ENCODE assay signal across 9 mouse cellular contexts in genomic region chr19:30157031-30157687, GRCm38 (mm10). TPM values are rescaled to one million over a fixed set of nuclear protein-coding genes. Genes with fewer than 3 reads are reported as not detected.
DNase-seq lines count a peak whose midpoint lies in the region; ATAC-seq lines count a peak whose summit lies in the region.
"Had no signal": no experiment of that assay in that cellular context is flagged by ENCODE, and none has a peak within 500 bp of the region (broad histone marks: within the 10 kb centered on the region; RNA-seq: fewer than 3 reads in every experiment).

No protein-coding gene starts in this region.

- peaks cover 79% of the 10 kb centered on the region for H3K4me1 ChIP-seq in forebrain, embryonic 10.5 days
- H3K4me1 ChIP-seq in hindbrain, embryonic 14.5 days (replicated peaks; ENCODE audit: control insufficient read depth, insufficient read depth, low read length), result 0 out of 2 replicates have a peak, but pooled peaks cover 9% of the 10 kb centered on the region
- H3K4me1 ChIP-seq in limb, embryonic 10.5 days, result peaks cover 36% of the 10 kb centered on the region
- no peaks in the 10 kb centered on the region for H3K4me1 ChIP-seq in heart, embryonic 11.5 days (ENCODE audit: control insufficient read depth, insufficient read depth, low read length)
- H3K4me1 ChIP-seq: embryonic facial prominence, embryonic 15.5 days had no signal

- peak overlapping the region; percentile 75 for H3K27ac ChIP-seq in forebrain, embryonic 10.5 days
- H3K27ac ChIP-seq in hindbrain, embryonic 14.5 days, result peak overlapping the region; percentile 39
- peak overlapping the region; percentile 59; the same call in 1 of the 2 replicates for H3K27ac ChIP-seq in limb, embryonic 10.5 days
- H3K27ac ChIP-seq in heart, embryonic 11.5 days (ENCODE audit: low read depth, low read length), result no peak overlapping the region
- H3K27ac ChIP-seq: embryonic facial prominence, embryonic 15.5 days; kidney, postnatal 0 days had no signal

- no peak overlapping the region for H3K4me3 ChIP-seq in forebrain, embryonic 10.5 days
- H3K4me3 ChIP-seq in hindbrain, embryonic 14.5 days (replicated peaks; ENCODE audit: low read length), result no peak overlapping the region
- H3K4me3 ChIP-seq in limb, embryonic 10.5 days, result no peak overlapping the region
- H3K4me3 ChIP-seq in heart, embryonic 11.5 days (ENCODE audit: low read depth, low read length), result no peak overlapping the region
- H3K4me3 ChIP-seq: embryonic facial prominence, embryonic 15.5 days had no signal

- H3K4me2 ChIP-seq in hindbrain, embryonic 14.5 days (replicated peaks), result peak overlapping the region; percentile 35
- no peak overlapping the region for H3K4me2 ChIP-seq in heart, embryonic 11.5 days
- H3K4me2 ChIP-seq: embryonic facial prominence, embryonic 15.5 days had no signal

- 0 out of 2 replicates have a peak, but pooled peaks cover 10% of the 10 kb centered on the region for H3K27me3 ChIP-seq in forebrain, embryonic 10.5 days (ENCODE audit: poor library complexity, severe bottlenecking)
- H3K27me3 ChIP-seq in hindbrain, embryonic 14.5 days (ENCODE audit: control insufficient read depth, insufficient read depth, low read length), result no peaks in the 10 kb centered on the region
- no peaks in the 10 kb centered on the region for H3K27me3 ChIP-seq in limb, embryonic 10.5 days (ENCODE audit: low read depth, poor library complexity, severe bottlenecking)
- no peaks in the 10 kb centered on the region for H3K27me3 ChIP-seq in heart, embryonic 11.5 days (ENCODE audit: control insufficient read depth, insufficient read depth, low read length)
- H3K27me3 ChIP-seq: embryonic facial prominence, embryonic 15.5 days had no signal

- H3K36me3 ChIP-seq in forebrain, embryonic 10.5 days (replicated peaks), result peaks cover 24% of the 10 kb centered on the region
- no peaks in the 10 kb centered on the region for H3K36me3 ChIP-seq in hindbrain, embryonic 14.5 days (replicated peaks; ENCODE audit: control insufficient read depth, insufficient read depth)
- no peaks in the 10 kb centered on the region; the same call in 1 of the 2 replicates for H3K36me3 ChIP-seq in limb, embryonic 10.5 days
- H3K36me3 ChIP-seq in heart, embryonic 11.5 days (ENCODE audit: control insufficient read depth, insufficient read depth, low read length), result no peaks in the 10 kb centered on the region
- H3K36me3 ChIP-seq: embryonic facial prominence, embryonic 15.5 days had no signal

- 0 out of 2 replicates have a peak overlapping the region, but pooled peaks have one; percentile 4 for H3K9ac ChIP-seq in hindbrain, embryonic 14.5 days
- H3K9ac ChIP-seq in heart, embryonic 11.5 days (ENCODE audit: low read depth, low read length), result no peak overlapping the region
- H3K9ac ChIP-seq: embryonic facial prominence, embryonic 15.5 days had no signal

- peak; percentile 78; the same call in 1 of the 2 replicates for ATAC-seq in hindbrain, embryonic 14.5 days (ENCODE audit: low FRiP score)
- ATAC-seq in heart, embryonic 11.5 days (replicated peaks; ENCODE audit: insufficient number of reproducible peaks, low FRiP score, low TSS enrichment), result no peak

- no peaks in the 10 kb centered on the region for H3K9me3 ChIP-seq in forebrain, embryonic 10.5 days
- H3K9me3 ChIP-seq in hindbrain, embryonic 14.5 days (ENCODE audit: control insufficient read depth, low read length), result no peaks in the 10 kb centered on the region
- no peaks in the 10 kb centered on the region for H3K9me3 ChIP-seq in limb, embryonic 10.5 days (replicated peaks)
- H3K9me3 ChIP-seq in heart, embryonic 11.5 days (replicated peaks; ENCODE audit: control insufficient read depth, low read length), result no peaks in the 10 kb centered on the region
- H3K9me3 ChIP-seq: embryonic facial prominence, embryonic 15.5 days had no signal

- WGBS in forebrain, embryonic 10.5 days, result 45% methylated on average over 12 of the region's 12 CpGs
- 23% methylated on average over 12 of the region's 12 CpGs for WGBS in hindbrain, embryonic 14.5 days
- 77% methylated on average over 12 of the region's 12 CpGs for WGBS in limb, embryonic 10.5 days
- 77% methylated on average over 12 of the region's 12 CpGs for WGBS in heart, embryonic 11.5 days (ENCODE audit: insufficient replicate concordance)

- peak; percentile 52 for DNase-seq in forebrain, embryonic 10.5 days (ENCODE audit: extremely low spot score, low spot score)
- DNase-seq in hindbrain, embryonic 14.5 days (ENCODE audit: low spot score), result peak; percentile 64
- DNase-seq in limb, embryonic 10.5 days (ENCODE audit: low spot score), result no peak
- peak; percentile 60 to 68 for DNase-seq in right cerebral cortex, adult 2 months (ENCODE audit: low spot score in 2 of 2)
- no peak for DNase-seq in B cell, adult 2 months
- DNase-seq in cerebellum, postnatal 14 days, result no peak

RNA-seq across cellular contexts. Expression of gene Gldc, which starts 18.1 kb away (rescaled TPM):
- polyA plus RNA-seq in forebrain, embryonic 10.5 days (2016; fragmentation: Nextera tagmentation; extraction: Ambion mirVana), result 48.4 and 49.3 TPM in 2 replicates
- polyA plus RNA-seq in hindbrain, embryonic 14.5 days (2014; fragmentation: Nextera tagmentation; extraction: Ambion mirVana), result 7.2 and 8.5 TPM in 2 replicates
- 13.9 and 20.0 TPM in 2 replicates for polyA plus RNA-seq in limb, embryonic 10.5 days (2016; fragmentation: Nextera tagmentation; extraction: Ambion mirVana)
- polyA plus RNA-seq in heart, embryonic 11.5 days (2014; fragmentation: Nextera tagmentation; extraction: Ambion mirVana), result 5.0 and 5.6 TPM in 2 replicates

Comparison
In these comparisons a context has a peak if more than half of its experiments do, and no peak if none do; other contexts are left out.
1. DNase-seq: peak in forebrain, embryonic 10.5 days (single experiment), hindbrain, embryonic 14.5 days (single experiment) and right cerebral cortex, adult 2 months (2 of 2); none in limb, embryonic 10.5 days (single experiment), B cell, adult 2 months (0 of 2) and cerebellum, postnatal 14 days (0 of 2).